Mouse (Mus musculus) CH12.LX (cell line): ENCODE measurements around the gene Acsl5.

Source experiments
- BHLHE40 ChIP-seq: IDR thresholded peaks from 2 replicates; pipeline ENCODE4 v1.6.1; 2011; ENCODE audit warnings: mild to moderate bottlenecking, low read depth, low read length, improper control_type of control experiment
- CTCF ChIP-seq, 2 experiments: IDR thresholded peaks in 1 of 2; conservative IDR thresholded peaks in 1 of 2; 2 replicates each; pipeline ENCODE4 v1.5.1; 2011 to 2012; ENCODE audit warnings: low read depth in 2 of 2, low read length in 2 of 2, improper control_type of control experiment in 1 of 2, inconsistent platforms in 1 of 2, mild to moderate bottlenecking in 1 of 2, moderate library complexity in 1 of 2
- EP300 ChIP-seq: IDR thresholded peaks from 2 replicates; pipeline ENCODE4 v1.6.1; 2011; ENCODE audit warnings: low read length, improper control_type of control experiment
- GABPA ChIP-seq: IDR thresholded peaks from 2 replicates; pipeline ENCODE4 v1.6.1; 2012; ENCODE audit warnings: low read depth, low read length, improper control_type of control experiment, inconsistent platforms; ENCODE audit not compliant: insufficient replicate concordance
- MAZ ChIP-seq: IDR thresholded peaks from 2 replicates; pipeline ENCODE4 v1.6.1; 2012; ENCODE audit warnings: low read depth, mild to moderate bottlenecking, inconsistent platforms, low read length, improper control_type of control experiment, moderate library complexity
- MXI1 ChIP-seq: IDR thresholded peaks from 2 replicates; pipeline ENCODE4 v1.6.1; 2011; ENCODE audit warnings: mild to moderate bottlenecking, low read depth, low read length, improper control_type of control experiment
- NRF1 ChIP-seq: IDR thresholded peaks from 2 replicates; pipeline ENCODE4 v1.6.1; 2014; ENCODE audit warnings: low read depth, mild to moderate bottlenecking, inconsistent platforms, low read length, improper control_type of control experiment, moderate library complexity
- POLR2A ChIP-seq: IDR thresholded peaks from 2 replicates; pipeline ENCODE4 v1.6.1; 2011; ENCODE audit warnings: low read depth, mild to moderate bottlenecking, improper control_type of control experiment, low read length
- POLR2AphosphoS2 ChIP-seq: IDR thresholded peaks from 2 replicates; pipeline ENCODE4 v1.6.1; 2011; ENCODE audit warnings: low read depth, low read length, improper control_type of control experiment
- RAD21 ChIP-seq: IDR thresholded peaks from 2 replicates; pipeline ENCODE4 v1.6.1; 2011; ENCODE audit warnings: low read depth, mild to moderate bottlenecking, low read length, improper control_type of control experiment, moderate library complexity
- TCF12 ChIP-seq: IDR thresholded peaks from 2 replicates; pipeline ENCODE4 v1.6.1; 2014; ENCODE audit warnings: low read depth, mild to moderate bottlenecking, inconsistent platforms, low read length, improper control_type of control experiment
- USF1 ChIP-seq: IDR thresholded peaks from 2 replicates; pipeline ENCODE4 v1.6.1; 2014; ENCODE audit warnings: low read depth, mild to moderate bottlenecking, inconsistent platforms, low read length, improper control_type of control experiment
- ZC3H11A ChIP-seq: IDR thresholded peaks from 2 replicates; pipeline ENCODE4 v1.6.1; 2012; ENCODE audit warnings: low read depth, mild to moderate bottlenecking, inconsistent platforms, low read length, improper control_type of control experiment

- TF ChIP-seq POLR2A (no peak), USF1 (no peak), POLR2AphosphoS2 (no peak), EP300 (no peak), NRF1 (no peak), BHLHE40 (no peak), CTCF (conservative IDR thresholded peaks at IDR 0.05 in 1 of 2, IDR thresholded peaks at IDR 0.05 in 1 of 2; ENCODE audit: low read depth in 2 of 2, low read length in 2 of 2) (no peak), RAD21 (no peak), GABPA (no peak), MXI1 (no peak), ZC3H11A (no peak), TCF12 (no peak), MAZ (no peak)
These were observed 75.8 kb downstream of the Acsl5 start for GRCm38 (mm10) chr19:55327510-55327909.
